Mouse (Mus musculus) embryonic fibroblast, embryonic 13.5 days (primary cell): ENCODE measurements around the gene Wdr81.

ENCODE experiments used
- CTCF ChIP-seq: IDR thresholded peaks from 2 replicates; pipeline ENCODE4 v1.5.1; 2011; ENCODE audit warnings: mild to moderate bottlenecking, control low read depth, low read length, moderate library complexity, borderline replicate concordance; ENCODE audit not compliant: insufficient read depth
- POLR2A ChIP-seq: IDR thresholded peaks from 2 replicates; pipeline ENCODE4 v1.6.1; 2011; ENCODE audit warnings: low read depth, mild to moderate bottlenecking, control low read depth, low read length, moderate library complexity

GRCm38 (mm10) chr11:75462253-75462783, 7.8 kb upstream of the Wdr81 start:
- TF ChIP-seq CTCF = no peak
- peak; percentile 57 for TF ChIP-seq POLR2A
